Mouse (Mus musculus): ENCODE data around the gene Dync2h1.

GRCm38 (mm10) chr9:7110166-7110565 is 74.1 kb downstream of the Dync2h1 start:
- TF ChIP-seq TAL1 (IDR thresholded peaks at IDR 0.05; ENCODE audit: low read length): no peak
- TF ChIP-seq GATA1 (IDR thresholded peaks at IDR 0.05; ENCODE audit: low read length): no peak
